Mouse (Mus musculus) myocyte (in vitro differentiated cells): ENCODE results near the gene Skint9. TPM values are rescaled to one million over a fixed set of nuclear protein-coding genes. Genes with fewer than 3 reads are reported as not detected.
"Not testable (repeated sequence)": the region's sequence is repeated elsewhere in the genome, so short reads cannot be mapped to it uniquely, and the experiment has no call there.

Experiments
- H3K27me3 ChIP-seq: one replicate; pipeline ENCODE4 v1.6.1; 2011; ENCODE audit not compliant: control insufficient read depth, insufficient read depth, insufficient read length
- H3K36me3 ChIP-seq: one replicate; pipeline ENCODE4 v1.6.1; 2011; ENCODE audit not compliant: control insufficient read depth, insufficient read depth
- H3K4me2 ChIP-seq: one replicate; pipeline ENCODE4 v1.6.1; 2011; ENCODE audit warnings: low read depth, control low read depth
- H3K4me3 ChIP-seq: one replicate; pipeline ENCODE4 v1.5.1; 2011; ENCODE audit warnings: mild to moderate bottlenecking, control low read depth, moderate library complexity
- H3K79me2 ChIP-seq: one replicate; pipeline ENCODE4 v1.6.1; 2011; ENCODE audit not compliant: control insufficient read depth, insufficient read depth
- H3ac ChIP-seq: one replicate; pipeline ENCODE4 v1.6.1; 2011; ENCODE audit not compliant: control insufficient read depth, insufficient read length
- CEBPB ChIP-seq: IDR thresholded peaks from 2 replicates; pipeline ENCODE4 v1.6.1; 2011; ENCODE audit warnings: mild to moderate bottlenecking, moderate library complexity; ENCODE audit not compliant: poor library complexity, insufficient read depth, severe bottlenecking
- E2F4 ChIP-seq: IDR thresholded peaks from one replicate; pipeline ENCODE4 v1.6.1; 2011; ENCODE audit warnings: mild to moderate bottlenecking, control low read depth, moderate library complexity; ENCODE audit not compliant: insufficient read depth
- MAX ChIP-seq: IDR thresholded peaks from one replicate; pipeline ENCODE4 v1.6.1; 2011; ENCODE audit warnings: low read depth, mild to moderate bottlenecking, control low read depth
- MYOD1 ChIP-seq, 3 experiments: IDR thresholded peaks; one replicate each; pipeline ENCODE4 v1.6.1; 2011; ENCODE audit warnings: control low read depth in 2 of 3, low read depth in 2 of 3, mild to moderate bottlenecking in 2 of 3, moderate library complexity in 1 of 3; ENCODE audit not compliant: insufficient read length in 2 of 3, control insufficient read depth in 1 of 3
- MYOG ChIP-seq, 3 experiments: IDR thresholded peaks; one replicate each; pipeline ENCODE4 v1.6.1; 2011; ENCODE audit warnings: control low read depth in 2 of 3, low read depth in 2 of 3, mild to moderate bottlenecking in 2 of 3; ENCODE audit not compliant: insufficient read length in 2 of 3, control insufficient read depth in 1 of 3, insufficient read depth in 1 of 3
- POLR2A ChIP-seq: IDR thresholded peaks from one replicate; pipeline ENCODE4 v1.6.1; 2011; ENCODE audit warnings: low read depth, mild to moderate bottlenecking, control low read depth, moderate library complexity; ENCODE audit not compliant: insufficient read length
- POLR2AphosphoS2 ChIP-seq: IDR thresholded peaks from one replicate; pipeline ENCODE4 v1.6.1; 2011; ENCODE audit warnings: low read depth, control low read depth; ENCODE audit not compliant: insufficient read length
- REST ChIP-seq: IDR thresholded peaks from one replicate; pipeline ENCODE4 v1.6.1; 2011; ENCODE audit warnings: mild to moderate bottlenecking, control low read depth, moderate library complexity; ENCODE audit not compliant: insufficient read depth, insufficient read length
- SRF ChIP-seq: IDR thresholded peaks from one replicate; pipeline ENCODE4 v1.6.1; 2011; ENCODE audit warnings: low read depth; ENCODE audit not compliant: control insufficient read depth, insufficient read length
- TCF12 ChIP-seq: IDR thresholded peaks from one replicate; pipeline ENCODE4 v1.6.1; 2011; ENCODE audit warnings: mild to moderate bottlenecking, control low read depth; ENCODE audit not compliant: poor library complexity, insufficient read depth, severe bottlenecking
- TCF3 ChIP-seq: IDR thresholded peaks from one replicate; pipeline ENCODE4 v1.6.1; 2011; ENCODE audit warnings: low read depth, control low read depth; ENCODE audit not compliant: insufficient read length
- USF1 ChIP-seq: IDR thresholded peaks from one replicate; pipeline ENCODE4 v1.6.1; 2011; ENCODE audit warnings: low read depth, mild to moderate bottlenecking, control low read depth, moderate library complexity
- polyA plus RNA-seq: library from polyadenylated mRNA; unstranded; fragments of >200 nt; fragmentation: generic; extraction: Trizol; gene quantifications from one replicate; pipeline ENCODE4 v1.2.1, GENCODE M21; 2012; ENCODE audit warnings: missing spikeins

Gene Skint9
- polyA plus RNA-seq, result not detected

GRCm38 (mm10) chr4:112433885-112434284 is at the start of gene Skint9:
Skint9 (minus strand) TSS chr4:112433985.
- TF ChIP-seq USF1 (no peak), MYOG (IDR thresholded peaks at IDR 0.05; ENCODE audit: control insufficient read depth in 1 of 3, insufficient read depth in 1 of 3, insufficient read length in 2 of 3, low read depth in 2 of 3) (no peak), CEBPB (no peak), REST (no peak), POLR2A (no peak), SRF (no peak), MYOD1 (IDR thresholded peaks at IDR 0.05; ENCODE audit: control insufficient read depth in 1 of 3, insufficient read length in 2 of 3, low read depth in 2 of 3) (no peak), MAX (no peak)
- H3K27me3 ChIP-seq, result no peaks in the 10 kb centered on the region
- no peak within 1 kb of the TSS for H3K4me2 ChIP-seq
- H3K4me3 ChIP-seq, result no peak within 1 kb of the TSS
- no peaks in the 10 kb centered on the region for H3K79me2 ChIP-seq
- H3ac ChIP-seq, result no peak within 1 kb of the TSS
- H3K36me3 ChIP-seq, result no peaks in the 10 kb centered on the region

DNA sequence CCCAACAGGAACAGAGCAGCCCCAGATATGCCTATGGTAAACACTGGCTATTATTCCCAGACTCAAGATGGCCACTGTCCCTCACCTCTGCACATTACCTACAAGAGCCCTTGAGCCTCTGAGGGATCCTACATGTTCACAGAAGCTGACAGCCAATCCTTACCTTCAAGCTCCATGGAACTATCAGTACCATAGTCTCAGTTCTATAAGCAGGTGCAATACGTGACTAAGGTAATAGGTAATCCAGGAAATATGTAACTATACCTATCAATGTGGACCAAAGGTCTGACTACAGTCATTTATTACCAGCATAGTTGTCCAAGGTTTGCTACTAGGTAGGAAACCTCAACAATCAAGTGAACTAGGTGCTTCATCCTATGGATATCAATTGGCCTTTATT is 1.1 kb downstream of the Skint9 start:
- H3K27me3 ChIP-seq, result no peaks in the 10 kb centered on the region
- H3K4me2 ChIP-seq, result no peak overlapping the region
- H3K36me3 ChIP-seq, result no peaks in the 10 kb centered on the region
- no peak overlapping the region for H3ac ChIP-seq
- TF ChIP-seq POLR2AphosphoS2, result no peak
- TF ChIP-seq MAX, result no peak
- TF ChIP-seq TCF12, result no peak
- no peak for TF ChIP-seq USF1
- no peak for TF ChIP-seq MYOG (IDR thresholded peaks at IDR 0.05; ENCODE audit: control insufficient read depth in 1 of 3, insufficient read depth in 1 of 3, insufficient read length in 2 of 3, low read depth in 2 of 3)
- no peak for TF ChIP-seq POLR2A
- no peak for TF ChIP-seq REST
- H3K79me2 ChIP-seq, result no peaks in the 10 kb centered on the region
- H3K4me3 ChIP-seq, result no peak overlapping the region

DNA sequence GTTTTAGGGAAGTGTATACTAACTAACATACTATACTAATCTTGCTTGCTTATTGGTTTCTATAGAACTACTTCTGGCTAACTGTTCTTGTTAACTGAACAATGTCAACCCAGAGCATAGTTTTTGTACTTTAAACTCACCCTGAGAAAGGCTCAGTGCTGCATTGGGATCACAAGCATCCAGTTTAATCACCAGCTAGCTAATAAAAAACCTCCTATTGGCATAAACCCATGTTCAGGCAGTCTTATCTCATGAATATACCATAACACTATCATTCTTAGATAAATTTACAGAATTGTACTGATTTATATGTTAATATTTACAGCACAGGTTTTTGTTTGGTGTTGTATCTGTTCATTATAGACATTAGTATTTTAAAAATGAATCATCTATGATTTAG is 1.6 kb downstream of the Skint9 start:
- Histone ChIP-seq H3K4me2 (no peak overlapping the region), H3K27me3 (no peaks in the 10 kb centered on the region), H3K36me3 (no peaks in the 10 kb centered on the region), H3ac (no peak overlapping the region), H3K4me3 (no peak overlapping the region), H3K79me2 (no peaks in the 10 kb centered on the region)
- TF ChIP-seq MYOD1 (IDR thresholded peaks at IDR 0.05; ENCODE audit: control insufficient read depth in 1 of 3, insufficient read length in 2 of 3, low read depth in 2 of 3) (no peak), MAX (no peak), TCF3 (no peak), CEBPB (no peak), USF1 (no peak), POLR2AphosphoS2 (no peak), MYOG (IDR thresholded peaks at IDR 0.05; ENCODE audit: control insufficient read depth in 1 of 3, insufficient read depth in 1 of 3, insufficient read length in 2 of 3, low read depth in 2 of 3) (no peak), REST (no peak), POLR2A (no peak), E2F4 (no peak), TCF12 (no peak), SRF (no peak)

DNA sequence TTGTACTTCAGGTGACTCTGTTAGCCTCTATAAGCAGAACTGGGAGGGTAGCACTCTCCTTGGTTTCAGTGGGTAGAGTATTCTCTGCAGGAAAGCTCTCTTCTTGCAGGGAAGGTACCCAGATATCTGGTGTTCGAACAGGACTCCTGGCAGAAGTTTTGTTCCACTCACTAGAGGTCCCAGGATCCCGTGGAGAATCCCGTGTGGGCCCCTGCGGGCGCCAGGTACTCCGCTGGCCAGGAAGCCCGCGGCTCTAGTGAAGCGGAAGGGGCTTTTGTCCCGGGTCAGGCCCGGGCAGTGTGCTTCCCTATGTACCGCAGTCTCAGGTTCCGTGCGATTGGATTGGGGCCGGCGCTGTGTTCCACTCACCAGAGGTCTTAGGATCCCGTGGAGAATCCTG is 84.7 kb downstream of the Skint9 start:
- H3K4me2 ChIP-seq, result not testable (repeated sequence)

More for the DNA sequence above, 84.7 kb downstream of the Skint9 start:
- H3K36me3 ChIP-seq, H3K4me3 ChIP-seq, H3K27me3 ChIP-seq, H3K79me2 ChIP-seq, H3ac ChIP-seq: not testable (repeated sequence)

Other genes with a start within 250 kb of the Skint9 start
- gene Skint3, start 201.7 kb downstream of the Skint9 start, polyA plus RNA-seq, result not detected
- not detected for gene Skint2, start 123.2 kb upstream of the Skint9 start, polyA plus RNA-seq